Mouse (Mus musculus) cerebellum, postnatal 25 days (tissue): ENCODE measurements at regions not wholly inside any gene's neighbourhood (a gene's known extent, or its start where the extent isn't known, plus 50 kb on each side); places are given as distances from the start of the nearest gene placed in this dataset.

Experiments used
- DNase-seq, 2 experiments: peaks; one replicate each; pipeline ENCODE4 v3.0.0; 2021; ENCODE audit warnings: mixed read lengths in 2 of 2

- no peak for DNase-seq
Measured at GRCm38 (mm10) chr3:51151104-51151503, 73.1 kb upstream of the Noct start.

- no peak for DNase-seq
Measured at GRCm38 (mm10) chr3:51155621-51156020, 68.6 kb upstream of the Noct start.

- peak; percentile 44 to 65 for DNase-seq
Measured at GRCm38 (mm10) chr3:51156386-51157290, 67.6 kb upstream of the Noct start.

- no peak for DNase-seq
Measured at GRCm38 (mm10) chr3:51157291-51157650, 67.0 kb upstream of the Noct start.

GRCm38 (mm10) chr3:51158449-51158848 is 65.8 kb upstream of the Noct start:
- DNase-seq, result no peak

- no peak for DNase-seq
Measured at GRCm38 (mm10) chr3:51159322-51159721, 64.9 kb upstream of the Noct start.

GRCm38 (mm10) chr3:51159881-51160280 is 64.4 kb upstream of the Noct start:
- peak; percentile 12 to 27 for DNase-seq

- DNase-seq, result no peak
Measured at GRCm38 (mm10) chr3:51160625-51161024, 63.6 kb upstream of the Noct start.

- no peak for DNase-seq
Measured at GRCm38 (mm10) chr3:51169150-51169925, 54.9 kb upstream of the Noct start.

GRCm38 (mm10) chr3:51170225-51170852 is 53.9 kb upstream of the Noct start:
- DNase-seq, result peak; percentile 85 to 90
